Mouse (Mus musculus) heart, postnatal 0 days (tissue): ENCODE measurements at regions not wholly inside any gene's neighbourhood (a gene's known extent, or its start where the extent isn't known, plus 50 kb on each side); places are given as distances from the start of the nearest gene placed in this dataset.

Source experiments
- ATAC-seq: fragments of 200-750 bp; cut with Nextera tagmentation; 2 replicates; pipeline ENCODE4 v1.8.0; 2017; ENCODE audit warnings: low read depth, moderate number of reproducible peaks, moderate library complexity; ENCODE audit not compliant: insufficient read depth
- DNase-seq: peaks from one replicate; pipeline ENCODE4 v3.0.0-alpha.2; 2016; ENCODE audit warnings: low spot score
- H3K27ac ChIP-seq: fragments of 300-500 bp; sonication (generic); 2 replicates; pipeline ENCODE4 v1.5.1; 2014; ENCODE audit warnings: low read depth, mild to moderate bottlenecking
- H3K27me3 ChIP-seq: fragments of 300-500 bp; sonication (generic); 2 replicates; pipeline ENCODE4 v1.6.1; 2014; ENCODE audit warnings: low read length, mixed read lengths; ENCODE audit not compliant: control insufficient read depth, insufficient read depth
- H3K36me3 ChIP-seq: fragments of 300-500 bp; sonication (generic); replicated peaks from 2 replicates; pipeline ENCODE4 v1.6.1; 2014; ENCODE audit warnings: low read length, mixed read lengths; ENCODE audit not compliant: control insufficient read depth, insufficient read depth
- H3K4me1 ChIP-seq: fragments of 300-500 bp; sonication (generic); 2 replicates; pipeline ENCODE4 v1.6.1; 2014; ENCODE audit warnings: antibody characterized with exemption; ENCODE audit not compliant: control insufficient read depth, insufficient read depth
- H3K4me2 ChIP-seq: fragments of 300-500 bp; sonication (generic); 2 replicates; pipeline ENCODE4 v1.6.1; 2014; ENCODE audit warnings: low read depth, mild to moderate bottlenecking, low read length, moderate library complexity
- H3K4me3 ChIP-seq: fragments of 300-500 bp; sonication (generic); 2 replicates; pipeline ENCODE4 v1.5.1; 2014; ENCODE audit warnings: low read depth, low read length
- H3K9ac ChIP-seq: fragments of 300-500 bp; sonication (generic); replicated peaks from 2 replicates; pipeline ENCODE4 v1.6.1; 2014; ENCODE audit warnings: low read depth, low read length, mixed read lengths
- H3K9me3 ChIP-seq: fragments of 300-500 bp; sonication (generic); replicated peaks from 2 replicates; pipeline ENCODE4 v1.6.1; 2016; ENCODE audit warnings: low read length; ENCODE audit not compliant: control insufficient read depth
- CTCF ChIP-seq: IDR thresholded peaks from 2 replicates; pipeline ENCODE4 v1.5.1; 2016; ENCODE audit warnings: antibody characterized with exemption, control low read depth, low read depth
- EP300 ChIP-seq: IDR thresholded peaks from 2 replicates; pipeline ENCODE4 v1.6.1; 2016; ENCODE audit warnings: antibody characterized with exemption, low read depth
- WGBS: fragments of 180-500 bp; shearing (Covaris S2); extraction: QIAGEN DNeasy Blood & Tissue Kit; methylation state at CpG from one replicate; pipeline ENCODE4 v1.1.7; 2014; 5-methylcytosine and 5-hydroxymethylcytosine counted together

DNA sequence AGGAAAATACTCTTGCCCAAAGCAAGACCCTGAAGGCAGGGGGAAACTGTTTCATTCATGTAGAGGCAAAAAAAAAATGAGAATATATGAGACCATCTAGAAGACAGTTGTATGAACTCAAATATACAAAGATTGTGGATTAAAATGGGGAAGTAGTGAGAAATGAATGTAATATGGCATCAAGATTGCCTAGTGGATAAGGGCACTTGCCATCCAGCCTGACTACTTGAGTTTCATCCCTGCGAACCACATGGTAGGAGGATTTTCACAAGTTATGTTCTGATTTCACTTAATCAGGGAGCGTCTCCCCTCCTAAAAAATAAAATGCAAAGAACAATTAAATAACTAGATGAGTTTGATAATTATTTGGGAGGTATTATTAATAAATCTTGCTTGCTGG, 81.8 kb upstream of the Tmem164 start:
- H3K27ac ChIP-seq = no peak overlapping the region
- no peaks in the 10 kb centered on the region for H3K4me1 ChIP-seq
- TF ChIP-seq EP300 (no peak), CTCF (no peak)
- H3K4me2 ChIP-seq = no peak overlapping the region
- no peak for ATAC-seq
- DNase-seq = no peak
- no peak overlapping the region for H3K4me3 ChIP-seq
- no peak overlapping the region for H3K9ac ChIP-seq
- no peaks in the 10 kb centered on the region for H3K9me3 ChIP-seq
- H3K27me3 ChIP-seq = no peaks in the 10 kb centered on the region
- 91% methylated on average over 2 of the region's 2 CpGs for WGBS
- no peaks in the 10 kb centered on the region for H3K36me3 ChIP-seq

DNA sequence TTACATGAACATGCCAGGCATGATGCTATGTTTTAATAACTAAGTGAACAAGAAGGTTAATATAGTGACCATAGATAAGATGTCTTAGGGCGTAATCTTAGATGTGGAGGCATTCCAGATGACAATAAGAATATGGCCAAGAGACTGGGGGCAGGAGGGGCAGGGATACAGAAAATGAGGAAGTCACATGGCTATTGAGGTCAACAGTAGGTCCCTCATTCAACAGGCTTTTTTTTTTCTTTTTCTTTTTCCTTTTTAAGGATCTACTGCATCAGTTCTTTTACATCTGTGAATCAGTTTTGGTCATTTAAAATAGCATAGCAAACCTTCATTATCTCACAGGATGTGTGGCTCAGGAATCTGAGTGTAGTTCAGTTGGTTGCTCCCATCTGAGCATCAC, 80.4 kb upstream of the Tmem164 start:
- no peaks in the 10 kb centered on the region for H3K27me3 ChIP-seq
- TF ChIP-seq CTCF (no peak), EP300 (no peak)
- DNase-seq (no peak), ATAC-seq (no peak)
- 72% methylated on average over 1 of the region's 1 CpGs for WGBS
- no peak overlapping the region for H3K4me2 ChIP-seq
- H3K4me1 ChIP-seq = no peaks in the 10 kb centered on the region
- H3K36me3 ChIP-seq = no peaks in the 10 kb centered on the region
- H3K4me3 ChIP-seq = no peak overlapping the region
- H3K27ac ChIP-seq = no peak overlapping the region
- no peaks in the 10 kb centered on the region for H3K9me3 ChIP-seq
- H3K9ac ChIP-seq = no peak overlapping the region

DNA sequence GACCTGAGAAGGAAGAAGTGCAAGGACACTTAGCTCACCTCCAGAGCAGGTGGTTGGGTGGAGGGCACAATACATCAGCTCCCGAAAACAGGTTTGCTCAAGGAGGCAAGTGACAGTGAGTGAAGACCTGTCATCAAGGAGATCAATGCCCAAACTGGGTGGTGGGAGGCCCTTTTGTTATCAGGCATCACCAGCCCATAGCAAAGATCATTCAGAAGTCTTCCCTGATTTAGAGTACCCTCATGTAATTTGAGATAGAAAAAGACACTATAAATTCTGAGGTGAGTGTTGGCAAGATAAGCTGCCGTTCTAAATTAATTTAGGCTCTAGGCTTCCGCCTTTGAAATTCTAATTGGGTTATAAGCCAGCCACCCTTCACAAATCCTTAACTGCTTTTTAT, 76.1 kb upstream of the Tmem164 start:
- Histone ChIP-seq H3K36me3 (no peaks in the 10 kb centered on the region), H3K4me3 (no peak overlapping the region), H3K9ac (no peak overlapping the region), H3K4me2 (no peak overlapping the region), H3K4me1 (no peaks in the 10 kb centered on the region), H3K27ac (no peak overlapping the region), H3K9me3 (no peaks in the 10 kb centered on the region), H3K27me3 (no peaks in the 10 kb centered on the region)
- WGBS = 74% methylated on average over 3 of the region's 3 CpGs
- TF ChIP-seq EP300 (no peak), CTCF (no peak)
- ATAC-seq (no peak), DNase-seq (no peak)

DNA sequence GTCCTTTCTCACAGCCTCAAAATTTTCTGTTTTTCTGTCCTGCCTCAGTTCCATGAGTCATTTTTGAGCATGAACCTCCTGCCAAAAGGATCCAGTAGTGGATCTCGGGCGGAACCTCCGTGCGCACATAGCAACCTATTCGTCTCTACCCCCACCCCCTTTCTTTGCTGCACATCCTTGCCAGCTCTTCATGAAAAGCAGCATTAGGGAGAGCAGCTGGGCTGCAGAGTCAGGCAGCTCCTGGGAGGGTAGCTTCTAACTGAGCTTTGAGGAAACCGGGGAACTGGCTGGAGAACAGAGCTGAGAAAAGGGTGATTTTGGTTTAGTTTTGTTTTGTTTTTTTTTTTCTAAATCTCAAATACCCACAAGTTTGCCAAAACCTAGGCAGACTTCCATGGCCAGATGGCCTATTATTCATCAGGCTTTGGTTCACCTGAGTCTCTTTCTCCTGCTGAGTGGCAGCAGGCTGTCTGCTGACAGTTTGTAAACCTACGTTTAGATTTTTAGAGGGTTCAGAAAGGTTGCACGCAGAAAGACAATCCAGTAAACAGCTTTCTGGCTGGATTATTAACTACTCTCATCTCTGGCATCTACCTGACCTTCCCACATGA, 74.5 kb upstream of the Tmem164 start:
- no peaks in the 10 kb centered on the region for H3K36me3 ChIP-seq
- H3K27ac ChIP-seq = no peak overlapping the region
- H3K4me2 ChIP-seq = no peak overlapping the region
- H3K4me3 ChIP-seq = no peak overlapping the region
- no peaks in the 10 kb centered on the region for H3K27me3 ChIP-seq
- 76% methylated on average over 8 of the region's 8 CpGs for WGBS
- TF ChIP-seq EP300 (no peak), CTCF (no peak)
- no peak for ATAC-seq
- no peaks in the 10 kb centered on the region for H3K4me1 ChIP-seq
- H3K9me3 ChIP-seq = no peaks in the 10 kb centered on the region
- H3K9ac ChIP-seq = no peak overlapping the region
- DNase-seq = no peak

DNA sequence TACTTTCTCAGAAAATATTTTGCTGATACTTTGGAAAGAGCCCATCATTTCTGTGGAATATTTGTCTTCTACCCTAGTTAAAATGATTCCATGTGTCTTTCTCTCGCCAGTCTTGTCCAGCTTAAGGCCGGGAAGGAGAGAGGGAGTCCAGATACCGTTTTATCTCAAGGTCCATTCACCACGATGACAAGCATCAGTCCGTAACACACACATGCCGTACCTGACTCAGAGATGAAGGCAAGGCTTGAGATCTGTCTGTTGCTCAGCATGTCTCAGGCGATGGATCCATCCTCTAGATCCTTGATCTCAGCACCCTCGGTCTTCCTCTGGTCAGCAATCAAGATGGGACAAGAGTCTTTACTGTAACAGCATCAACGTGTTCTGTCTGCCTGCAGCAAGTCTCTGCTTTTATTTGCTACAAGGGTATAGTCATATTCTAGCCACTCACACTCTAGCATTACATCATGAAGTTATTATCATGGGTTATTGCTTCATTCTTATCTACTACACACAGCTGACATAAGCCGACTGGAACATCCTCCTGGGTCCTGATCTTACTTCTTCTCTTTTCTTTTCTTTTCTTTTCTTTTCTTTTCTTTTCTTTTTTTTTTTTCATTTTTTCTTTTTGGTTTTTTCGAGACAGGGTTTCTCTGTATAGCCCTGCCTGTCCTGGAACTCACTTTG, 64.9 kb upstream of the Tmem164 start:
- 77% methylated on average over 11 of the region's 11 CpGs for WGBS
- no peak overlapping the region for H3K4me3 ChIP-seq
- H3K4me1 ChIP-seq = no peaks in the 10 kb centered on the region
- no peak overlapping the region for H3K9ac ChIP-seq
- no peak for ATAC-seq
- no peak overlapping the region for H3K27ac ChIP-seq
- no peak overlapping the region for H3K4me2 ChIP-seq
- no peaks in the 10 kb centered on the region for H3K36me3 ChIP-seq
- no peaks in the 10 kb centered on the region for H3K9me3 ChIP-seq
- TF ChIP-seq EP300 = no peak
- no peak for TF ChIP-seq CTCF
- no peak for DNase-seq
- no peaks in the 10 kb centered on the region for H3K27me3 ChIP-seq

DNA sequence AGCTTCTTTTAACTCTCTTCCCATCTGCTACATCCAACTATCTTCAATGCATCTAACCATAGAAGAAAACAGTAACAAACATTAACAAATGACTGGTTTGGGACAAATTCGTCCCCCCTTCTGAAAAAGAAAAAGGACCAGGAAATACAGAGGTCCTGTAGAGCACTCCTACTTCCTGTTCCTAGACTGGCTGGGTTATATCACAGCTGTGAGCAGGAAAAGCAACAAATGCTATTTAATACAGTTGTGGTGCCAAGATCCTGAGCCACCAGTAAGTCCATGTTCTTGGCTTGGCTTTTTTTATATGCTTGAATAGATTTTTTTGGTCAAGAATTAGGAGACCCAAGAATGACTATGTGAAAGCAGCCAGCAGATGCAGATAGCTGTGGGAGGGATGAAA, 62.8 kb upstream of the Tmem164 start:
- no peak overlapping the region for H3K27ac ChIP-seq
- no peaks in the 10 kb centered on the region for H3K4me1 ChIP-seq
- DNase-seq = peak; percentile 13
- no peaks in the 10 kb centered on the region for H3K9me3 ChIP-seq
- no peaks in the 10 kb centered on the region for H3K27me3 ChIP-seq
- no peak overlapping the region for H3K4me3 ChIP-seq
- WGBS = 32% methylated on average over 1 of the region's 1 CpGs
- H3K9ac ChIP-seq = no peak overlapping the region
- no peaks in the 10 kb centered on the region for H3K36me3 ChIP-seq
- no peak for TF ChIP-seq CTCF
- TF ChIP-seq EP300 = no peak
- no peak overlapping the region for H3K4me2 ChIP-seq
- no peak; the same call in 1 of the 2 replicates for ATAC-seq
